Mouse (Mus musculus) adipocyte (in vitro differentiated cells): ENCODE results near the gene Olfr934.
A peak's percentile ranks its signal among the peaks of the same experiment; 100 is the strongest.

ENCODE experiments used
- DNase-seq: peaks from one replicate; pipeline ENCODE4 v3.0.0-alpha.2; 2016; ENCODE audit warnings: low spot score

The Olfr934 gene

DNA sequence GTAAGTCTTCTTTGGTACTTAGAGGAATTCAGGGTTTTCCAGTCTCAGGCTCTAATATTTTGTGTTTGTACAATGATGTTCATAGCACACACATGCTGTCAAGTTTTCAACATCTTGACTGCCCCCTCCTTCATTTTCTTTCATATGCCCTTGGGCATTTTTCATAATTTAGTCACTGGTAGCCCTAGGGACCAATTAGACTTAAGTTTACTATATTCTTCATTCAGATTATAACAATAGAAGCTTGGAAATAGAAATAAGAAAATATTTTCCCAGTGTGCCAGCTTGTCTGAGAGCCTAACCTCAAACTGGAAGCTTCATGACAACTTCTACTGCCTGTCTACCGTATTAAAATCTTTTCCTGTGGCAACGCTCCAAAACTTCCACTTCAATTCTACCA, at the start of gene Olfr934:
Olfr934 (minus strand) TSS at position 101 of the 400 bp plus-strand sequence.
- DNase-seq, result no peak

- DNase-seq, result no peak
These were observed 35.2 kb upstream of the Olfr934 start, which contains the start of gene Olfr146 for GRCm38 (mm10) chr9:39023277-39023676. Gene Olfr146 (minus strand): TSS chr9:39023377.

- no peak for DNase-seq
These were observed 11.5 kb upstream of the Olfr934 start, which contains the start of gene Olfr935 for GRCm38 (mm10) chr9:38999583-38999982. Gene Olfr935 (minus strand): TSS chr9:38999683.

DNA sequence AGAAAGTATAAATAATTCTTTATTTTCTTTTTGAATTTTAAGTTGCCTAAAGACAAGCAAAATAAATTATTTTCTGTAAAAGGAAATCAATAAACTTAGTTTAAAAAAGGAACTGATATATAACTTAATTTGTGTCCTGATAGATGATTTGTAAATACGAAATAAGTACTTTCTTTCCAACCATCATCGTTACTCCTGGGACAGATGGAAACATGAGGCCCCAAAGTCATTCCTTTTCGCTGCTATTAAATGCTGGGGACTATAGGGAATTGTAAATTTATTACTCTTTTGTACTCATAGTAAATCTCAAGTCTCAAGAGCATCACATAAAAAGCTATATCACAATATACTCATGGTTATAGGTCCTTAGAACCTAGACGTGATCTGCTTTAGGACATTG, 16.1 kb downstream of the Olfr934 start, which contains the start of gene Olfr933:
Olfr933 (plus strand) TSS at position 301 of the 400 bp plus-strand sequence.
- no peak for DNase-seq

GRCm38 (mm10) chr9:38954124-38954416, 34.0 kb downstream of the Olfr934 start:
- peak; percentile 9 for DNase-seq

- DNase-seq, result no peak
These were observed 34.6 kb downstream of the Olfr934 start for GRCm38 (mm10) chr9:38953401-38954123.
